Mouse (Mus musculus) adrenal gland, postnatal 14 days (tissue): ENCODE results near the gene Olfr668. TPM values are rescaled to one million over a fixed set of nuclear protein-coding genes. Genes with fewer than 3 reads are reported as not detected.
"Not testable (repeated sequence)": the region's sequence is repeated elsewhere in the genome, so short reads cannot be mapped to it uniquely, and the experiment has no call there.

ENCODE experiments used
- DNase-seq: peaks from one replicate; pipeline ENCODE4 v3.0.0; 2021; ENCODE audit warnings: mixed read lengths
- long read RNA-seq, 2 experiments: library from polyadenylated mRNA; stranded (forward); transcript quantifications; one replicate each; pipeline ENCODE4 v2.0.0; 2021
- total RNA-seq: library from RNA; stranded (reverse); gene quantifications from 2 replicates; pipeline ENCODE4 v1.2.3, GENCODE M21; 2021

Olfr668 gene
- not detected in 2 replicates for total RNA-seq
- long read RNA-seq, experiment 1 = 0 reads
- long read RNA-seq, experiment 2 = 0 reads

GRCm38 (mm10) chr7:104927957-104928356 lies at the start of gene Olfr668:
Gene Olfr668, minus strand, starts transcription at chr7:104928057.
- DNase-seq = no peak

GRCm38 (mm10) chr7:104972507-104972906 lies 44.6 kb upstream of the Olfr668 start:
- DNase-seq = not testable (repeated sequence)

DNA sequence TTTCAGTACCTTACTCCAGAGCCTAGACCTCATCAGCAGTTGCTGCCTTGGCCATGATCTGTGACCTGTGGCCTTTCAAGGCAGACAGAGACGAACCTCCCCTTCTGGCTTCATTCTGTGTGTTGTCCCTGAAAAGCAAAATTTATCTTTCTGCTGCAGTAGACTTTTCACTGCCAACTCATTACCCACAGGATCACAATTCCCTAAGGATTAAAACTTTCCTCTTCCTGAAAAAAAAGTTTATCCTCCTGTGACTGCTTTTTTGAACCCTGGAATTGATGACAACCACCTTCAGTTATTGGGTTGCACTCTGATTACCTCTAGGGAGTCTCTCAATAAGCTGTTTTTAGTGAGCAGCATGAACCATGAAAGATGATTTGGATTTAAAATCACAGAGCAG lies 34.7 kb upstream of the Olfr668 start, which contains the start of gene Olfr670:
Gene Olfr670 (minus strand): TSS at position 101 of the 400 bp plus-strand sequence.
- DNase-seq = no peak

GRCm38 (mm10) chr7:104950234-104950633 lies 22.4 kb upstream of the Olfr668 start:
- not testable (repeated sequence) for DNase-seq

DNA sequence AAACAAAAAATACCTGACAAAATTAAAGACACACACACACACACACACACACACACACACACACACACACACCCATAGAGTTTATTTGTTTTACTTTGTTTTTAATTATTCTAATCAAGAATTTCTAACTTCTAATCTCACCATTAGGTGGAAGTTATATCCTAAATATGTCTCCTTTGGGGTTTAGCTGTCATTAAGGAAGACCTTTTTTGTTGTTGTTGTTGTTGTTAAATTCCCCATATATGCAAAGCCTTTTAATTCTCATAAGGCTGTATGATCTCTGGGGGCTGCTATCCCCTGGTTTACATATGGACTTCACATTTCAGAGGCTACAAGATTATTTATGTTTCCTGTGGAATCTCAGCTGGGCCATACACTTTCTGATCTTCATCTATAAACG lies 6.1 kb upstream of the Olfr668 start, which contains the start of gene Olfr669:
Gene Olfr669 (plus strand): TSS at position 301 of the 400 bp plus-strand sequence.
- DNase-seq = no peak

DNA sequence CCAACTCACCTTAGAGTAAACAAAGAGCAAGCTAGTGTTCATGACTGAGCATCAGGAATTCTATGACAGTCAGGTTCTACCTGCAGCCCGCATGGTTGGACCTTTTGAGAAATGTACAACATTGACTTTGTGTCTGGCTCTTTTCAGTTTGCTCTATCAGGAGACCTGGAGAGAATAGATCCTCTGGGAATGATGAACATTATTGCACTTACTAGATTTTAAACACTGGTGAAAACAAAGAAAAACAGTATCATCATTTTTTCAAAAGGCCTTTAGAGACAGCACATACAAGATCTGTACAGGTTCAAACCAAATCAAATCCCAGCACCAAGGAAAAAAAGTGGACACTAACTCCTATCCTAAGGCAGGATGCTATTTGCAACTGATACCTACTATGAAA lies 6.5 kb downstream of the Olfr668 start, which contains the start of gene Olfr667:
Gene Olfr667 (minus strand): TSS at position 101 of the 400 bp plus-strand sequence.
- DNase-seq = no peak

- no peak for DNase-seq
These were observed 32.0 kb downstream of the Olfr668 start, which contains the start of gene Olfr666 for GRCm38 (mm10) chr7:104895852-104896251. Gene Olfr666, minus strand, starts transcription at chr7:104895952.

- DNase-seq = no peak
These were observed 50.1 kb downstream of the Olfr668 start, which contains the start of gene Olfr665 for GRCm38 (mm10) chr7:104877731-104878130. Gene Olfr665, plus strand, starts transcription at chr7:104878031.

Other genes with a start within 250 kb of the Olfr668 start
- gene Olfr661, start 241.6 kb downstream of the Olfr668 start, total RNA-seq = not detected in 2 replicates
- not detected in 2 replicates for gene Usp17le, start 150.6 kb downstream of the Olfr668 start, total RNA-seq
- gene Usp17lb, start 85.5 kb downstream of the Olfr668 start, total RNA-seq = not detected in 2 replicates
- gene Usp17la, start 71.0 kb downstream of the Olfr668 start, total RNA-seq = not detected in 2 replicates
- not detected in 2 replicates for gene Olfr665, start 50.0 kb downstream of the Olfr668 start, total RNA-seq
- gene Olfr666, start 32.1 kb downstream of the Olfr668 start, total RNA-seq = not detected in 2 replicates
- gene Olfr667, start 6.6 kb downstream of the Olfr668 start, total RNA-seq = not detected in 2 replicates
- not detected in 2 replicates for gene Olfr669, start 6.2 kb upstream of the Olfr668 start, total RNA-seq
- not detected in 2 replicates for gene Olfr670, start 34.6 kb upstream of the Olfr668 start, total RNA-seq
- not detected in 2 replicates for gene Olfr671, start 51.1 kb upstream of the Olfr668 start, total RNA-seq
- not detected in 2 replicates for gene Olfr672, start 74.0 kb upstream of the Olfr668 start, total RNA-seq
- gene Olfr675, start 100.4 kb upstream of the Olfr668 start, total RNA-seq = not detected in 2 replicates
- not detected in 2 replicates for gene Olfr676, start 104.6 kb upstream of the Olfr668 start, total RNA-seq
- gene Olfr677, start 123.3 kb upstream of the Olfr668 start, total RNA-seq = not detected in 2 replicates
- not detected in 2 replicates for gene Olfr678, start 136.4 kb upstream of the Olfr668 start, total RNA-seq
- not detected in 2 replicates for gene Olfr679, start 153.1 kb upstream of the Olfr668 start, total RNA-seq
- not detected in 2 replicates for gene Olfr680-ps1, start 164.8 kb upstream of the Olfr668 start, total RNA-seq
- gene Olfr681, start 188.8 kb upstream of the Olfr668 start, total RNA-seq = not detected in 2 replicates
- not detected in 2 replicates for gene Olfr683, start 219.0 kb upstream of the Olfr668 start, total RNA-seq
- not detected in 2 replicates for gene Olfr684, start 235.6 kb upstream of the Olfr668 start, total RNA-seq